Mouse (Mus musculus): ENCODE data around the gene Abr.

The Abr gene

GRCm38 (mm10) chr11:76399587-76400330 lies 222.4 kb downstream of the Abr start:
- DNase-seq: peak; percentile 55

- DNase-seq: peak; percentile 95
These were observed 223.1 kb downstream of the Abr start, which contains the start of gene Nxn for GRCm38 (mm10) chr11:76398798-76399586. TSS of gene Nxn (minus strand) at chr11:76399140.

- no peak for DNase-seq
These were observed 223.8 kb downstream of the Abr start for GRCm38 (mm10) chr11:76398312-76398797.

GRCm38 (mm10) chr11:76397650-76398311 lies 224.3 kb downstream of the Abr start:
- peak; percentile 31 for DNase-seq

GRCm38 (mm10) chr11:76392996-76393395 lies 229.1 kb downstream of the Abr start:
- no peak for DNase-seq

- no peak for DNase-seq
These were observed 229.6 kb downstream of the Abr start for GRCm38 (mm10) chr11:76392532-76392931.

- DNase-seq: no peak
These were observed 233.4 kb downstream of the Abr start for GRCm38 (mm10) chr11:76388711-76389110.

GRCm38 (mm10) chr11:76387097-76387496 lies 235.0 kb downstream of the Abr start:
- DNase-seq: no peak

- no peak for DNase-seq
These were observed 236.4 kb downstream of the Abr start for GRCm38 (mm10) chr11:76385746-76386145.

GRCm38 (mm10) chr11:76385017-76385416 lies 237.1 kb downstream of the Abr start:
- no peak for DNase-seq

- DNase-seq: no peak
These were observed 237.8 kb downstream of the Abr start for GRCm38 (mm10) chr11:76384307-76384706.

- DNase-seq: no peak
These were observed 239.3 kb downstream of the Abr start for GRCm38 (mm10) chr11:76382711-76383324.

GRCm38 (mm10) chr11:76381201-76381885 lies 240.8 kb downstream of the Abr start:
- DNase-seq: no peak

- DNase-seq: no peak
These were observed 242.1 kb downstream of the Abr start for GRCm38 (mm10) chr11:76379921-76380544.

GRCm38 (mm10) chr11:76376425-76376824 lies 245.7 kb downstream of the Abr start:
- DNase-seq: no peak

GRCm38 (mm10) chr11:76374491-76375185 lies 247.5 kb downstream of the Abr start:
- DNase-seq: no peak

GRCm38 (mm10) chr11:76372534-76372933 lies 249.6 kb downstream of the Abr start:
- DNase-seq: no peak

GRCm38 (mm10) chr11:76372120-76372519 lies 250.0 kb downstream of the Abr start:
- no peak for DNase-seq

GRCm38 (mm10) chr11:76370491-76370890 lies 251.6 kb downstream of the Abr start:
- no peak for DNase-seq
